Mouse (Mus musculus): ENCODE results near the gene Fign.

Fign gene

GRCm38 (mm10) chr2:64097937-64098617, at the start of gene Fign:
TSS of gene Fign (minus strand) at chr2:64098038.
- no peak for DNase-seq

GRCm38 (mm10) chr2:64133597-64133996, 35.8 kb upstream of the Fign start:
- no peak for DNase-seq

GRCm38 (mm10) chr2:64120495-64120894, 22.7 kb upstream of the Fign start:
- DNase-seq = no peak

- no peak for DNase-seq
Measured at GRCm38 (mm10) chr2:64116613-64117012, 18.8 kb upstream of the Fign start.

- no peak for DNase-seq
Measured at GRCm38 (mm10) chr2:64111133-64111532, 13.3 kb upstream of the Fign start.

- no peak for DNase-seq
Measured at GRCm38 (mm10) chr2:64109860-64110259, 12.0 kb upstream of the Fign start.

GRCm38 (mm10) chr2:64108040-64108439, 10.2 kb upstream of the Fign start:
- DNase-seq = no peak

- no peak for DNase-seq
Measured at GRCm38 (mm10) chr2:64098618-64099320, 931 bp upstream of the Fign start.

- DNase-seq = no peak
Measured at GRCm38 (mm10) chr2:64096721-64097411, 972 bp downstream of the Fign start.

- DNase-seq = no peak
Measured at GRCm38 (mm10) chr2:64096176-64096575, 1.7 kb downstream of the Fign start.

GRCm38 (mm10) chr2:64095561-64095960, 2.3 kb downstream of the Fign start:
- no peak for DNase-seq

- DNase-seq = no peak
Measured at GRCm38 (mm10) chr2:64093087-64093486, 4.8 kb downstream of the Fign start.

GRCm38 (mm10) chr2:64083853-64084427, 13.9 kb downstream of the Fign start:
- no peak for DNase-seq

- no peak for DNase-seq
Measured at GRCm38 (mm10) chr2:64079765-64080164, 18.1 kb downstream of the Fign start.

GRCm38 (mm10) chr2:64078551-64078950, 19.3 kb downstream of the Fign start:
- no peak for DNase-seq

GRCm38 (mm10) chr2:64077846-64078245, 20.0 kb downstream of the Fign start:
- no peak for DNase-seq

- no peak for DNase-seq
Measured at GRCm38 (mm10) chr2:64075873-64076272, 22.0 kb downstream of the Fign start.

GRCm38 (mm10) chr2:64074602-64075389, 23.0 kb downstream of the Fign start:
- DNase-seq = no peak

- no peak for DNase-seq
Measured at GRCm38 (mm10) chr2:64072158-64072557, 25.7 kb downstream of the Fign start.

GRCm38 (mm10) chr2:64069950-64070695, 27.7 kb downstream of the Fign start:
- DNase-seq = no peak

GRCm38 (mm10) chr2:64065511-64065910, 32.3 kb downstream of the Fign start:
- DNase-seq = no peak

GRCm38 (mm10) chr2:64059477-64059876, 38.4 kb downstream of the Fign start:
- no peak for DNase-seq
